Mouse (Mus musculus) midbrain, embryonic 12.5 days (tissue): ENCODE measurements around the gene Ephb1. TPM values are rescaled to one million over a fixed set of nuclear protein-coding genes. Genes with fewer than 3 reads are reported as not detected.
A peak's percentile ranks its signal among the peaks of the same experiment; 100 is the strongest.

ENCODE experiments used
- ATAC-seq: fragments of 200-750 bp; cut with Nextera tagmentation; 2 replicates; pipeline ENCODE4 v1.8.0; 2017; ENCODE audit warnings: low read depth, moderate TSS enrichment, moderate library complexity; ENCODE audit not compliant: low FRiP score
- H3K27ac ChIP-seq: fragments of 300-500 bp; sonication (generic); replicated peaks from 2 replicates; pipeline ENCODE4 v1.5.1; 2016; ENCODE audit warnings: mild to moderate bottlenecking
- H3K27me3 ChIP-seq: fragments of 300-500 bp; sonication (generic); 2 replicates; pipeline ENCODE4 v1.6.1; 2016; ENCODE audit warnings: mild to moderate bottlenecking
- H3K36me3 ChIP-seq: fragments of 300-500 bp; sonication (generic); 2 replicates; pipeline ENCODE4 v1.6.1; 2016
- H3K4me1 ChIP-seq: fragments of 300-500 bp; sonication (generic); 2 replicates; pipeline ENCODE4 v1.6.1; 2016
- H3K4me2 ChIP-seq: fragments of 300-500 bp; sonication (generic); replicated peaks from 2 replicates; pipeline ENCODE4 v1.6.1; 2016; ENCODE audit warnings: mild to moderate bottlenecking, moderate library complexity
- H3K4me3 ChIP-seq: fragments of 300-500 bp; sonication (generic); 2 replicates; pipeline ENCODE4 v1.5.1; 2016; ENCODE audit warnings: mild to moderate bottlenecking
- H3K9ac ChIP-seq: fragments of 300-500 bp; sonication (generic); replicated peaks from 2 replicates; pipeline ENCODE4 v1.6.1; 2016; ENCODE audit warnings: mild to moderate bottlenecking, moderate library complexity
- H3K9me3 ChIP-seq: fragments of 300-500 bp; sonication (generic); 2 replicates; pipeline ENCODE4 v1.6.1; 2016; ENCODE audit warnings: mild to moderate bottlenecking
- WGBS: fragments of 180-500 bp; shearing (Covaris S2); methylation state at CpG from one replicate; pipeline ENCODE4 v1.1.7; 2016; 5-methylcytosine and 5-hydroxymethylcytosine counted together
- polyA plus RNA-seq: library from polyadenylated mRNA; unstranded; fragments of >200 nt; fragmentation: Nextera tagmentation; extraction: Ambion mirVana; gene quantifications from 2 replicates; pipeline ENCODE4 v1.2.1, GENCODE M21; 2016

Ephb1 gene
- polyA plus RNA-seq, 1 experiment from 2014 or later: 29.9 TPM

GRCm38 (mm10) chr9:102069151-102069882, 285.2 kb downstream of the Ephb1 start:
- H3K4me1 ChIP-seq: peaks cover 11% of the 10 kb centered on the region
- no peak for ATAC-seq

GRCm38 (mm10) chr9:102066601-102067000, 287.9 kb downstream of the Ephb1 start:
- Histone ChIP-seq H3K9ac (no peak overlapping the region), H3K4me3 (no peak overlapping the region), H3K4me2 (no peak overlapping the region), H3K36me3 (0 out of 2 replicates have a peak, but pooled peaks cover 3% of the 10 kb centered on the region), H3K4me1 (peaks cover 11% of the 10 kb centered on the region), H3K27me3 (no peaks in the 10 kb centered on the region), H3K9me3 (no peaks in the 10 kb centered on the region), H3K27ac (no peak overlapping the region)
- no peak for ATAC-seq
- WGBS: 73% methylated on average over 10 of the region's 10 CpGs

More at GRCm38 (mm10) chr9:102069151-102069882, 285.2 kb downstream of the Ephb1 start:
- Histone ChIP-seq H3K9me3 (no peaks in the 10 kb centered on the region), H3K36me3 (0 out of 2 replicates have a peak, but pooled peaks cover 3% of the 10 kb centered on the region), H3K9ac (no peak overlapping the region), H3K27me3 (no peaks in the 10 kb centered on the region), H3K4me3 (no peak overlapping the region), H3K27ac (peak overlapping the region; percentile 20; the same call in 1 of the 2 replicates), H3K4me2 (no peak overlapping the region)
- WGBS: 57% methylated on average over 3 of the region's 3 CpGs

- no peaks in the 10 kb centered on the region for H3K9me3 ChIP-seq
- H3K4me3 ChIP-seq: no peak overlapping the region
- H3K4me1 ChIP-seq: peaks cover 19% of the 10 kb centered on the region
- peak; percentile 76 for ATAC-seq
- H3K27me3 ChIP-seq: no peaks in the 10 kb centered on the region
- peak overlapping the region; percentile 80 for H3K27ac ChIP-seq
- no peaks in the 10 kb centered on the region for H3K36me3 ChIP-seq
- no peak overlapping the region for H3K4me2 ChIP-seq
- WGBS: 15% methylated on average over 2 of the region's 2 CpGs
- no peak overlapping the region for H3K9ac ChIP-seq
Observed at GRCm38 (mm10) chr9:102045886-102046285, 308.6 kb downstream of the Ephb1 start.

GRCm38 (mm10) chr9:102045111-102045861, 309.2 kb downstream of the Ephb1 start:
- H3K4me2 ChIP-seq: no peak overlapping the region
- H3K4me3 ChIP-seq: no peak overlapping the region
- WGBS: 10% methylated on average over 8 of the region's 8 CpGs
- H3K27ac ChIP-seq: peak overlapping the region; percentile 80
- no peaks in the 10 kb centered on the region for H3K27me3 ChIP-seq
- peaks cover 19% of the 10 kb centered on the region for H3K4me1 ChIP-seq
- ATAC-seq: peak; percentile 72
- no peaks in the 10 kb centered on the region for H3K9me3 ChIP-seq
- H3K36me3 ChIP-seq: 0 out of 2 replicates have a peak, but pooled peaks cover 2% of the 10 kb centered on the region
- no peak overlapping the region for H3K9ac ChIP-seq

GRCm38 (mm10) chr9:102039011-102039733, 315.3 kb downstream of the Ephb1 start:
- H3K4me1 ChIP-seq: no peaks in the 10 kb centered on the region
- H3K36me3 ChIP-seq: 0 out of 2 replicates have a peak, but pooled peaks cover 2% of the 10 kb centered on the region
- H3K4me3 ChIP-seq: no peak overlapping the region
- H3K9ac ChIP-seq: no peak overlapping the region
- WGBS: 79% methylated on average over 6 of the region's 6 CpGs
- H3K9me3 ChIP-seq: no peaks in the 10 kb centered on the region
- no peak for ATAC-seq
- no peaks in the 10 kb centered on the region for H3K27me3 ChIP-seq
- H3K4me2 ChIP-seq: no peak overlapping the region
- no peak overlapping the region for H3K27ac ChIP-seq

- H3K4me3 ChIP-seq: no peak overlapping the region
- WGBS: 67% methylated on average over 5 of the region's 5 CpGs
- no peak for ATAC-seq
- peaks cover 9% of the 10 kb centered on the region for H3K4me1 ChIP-seq
- no peak overlapping the region for H3K9ac ChIP-seq
- no peak overlapping the region for H3K4me2 ChIP-seq
- no peaks in the 10 kb centered on the region for H3K9me3 ChIP-seq
- no peaks in the 10 kb centered on the region for H3K27me3 ChIP-seq
- H3K27ac ChIP-seq: no peak overlapping the region
- 0 out of 2 replicates have a peak, but pooled peaks cover 2% of the 10 kb centered on the region for H3K36me3 ChIP-seq
Observed at GRCm38 (mm10) chr9:102036132-102036531, 318.4 kb downstream of the Ephb1 start.

GRCm38 (mm10) chr9:102033231-102033630, 321.3 kb downstream of the Ephb1 start:
- Histone ChIP-seq H3K4me2 (no peak overlapping the region), H3K4me1 (peaks cover 14% of the 10 kb centered on the region), H3K4me3 (no peak overlapping the region), H3K27me3 (no peaks in the 10 kb centered on the region), H3K9ac (no peak overlapping the region), H3K9me3 (no peaks in the 10 kb centered on the region), H3K36me3 (no peaks in the 10 kb centered on the region), H3K27ac (no peak overlapping the region)
- WGBS: 73% methylated on average over 5 of the region's 5 CpGs
- ATAC-seq: no peak

GRCm38 (mm10) chr9:102032376-102032775, 322.1 kb downstream of the Ephb1 start:
- H3K27me3 ChIP-seq: no peaks in the 10 kb centered on the region
- WGBS: 76% methylated on average over 8 of the region's 8 CpGs
- no peak overlapping the region for H3K4me3 ChIP-seq
- H3K9ac ChIP-seq: no peak overlapping the region
- H3K4me2 ChIP-seq: no peak overlapping the region
- no peaks in the 10 kb centered on the region for H3K9me3 ChIP-seq
- H3K4me1 ChIP-seq: peaks cover 14% of the 10 kb centered on the region
- ATAC-seq: no peak
- no peaks in the 10 kb centered on the region for H3K36me3 ChIP-seq
- H3K27ac ChIP-seq: no peak overlapping the region

GRCm38 (mm10) chr9:102029661-102030060, 324.8 kb downstream of the Ephb1 start:
- H3K4me2 ChIP-seq: no peak overlapping the region
- H3K9me3 ChIP-seq: no peaks in the 10 kb centered on the region
- H3K9ac ChIP-seq: no peak overlapping the region
- H3K36me3 ChIP-seq: no peaks in the 10 kb centered on the region; the same call in 1 of the 2 replicates
- no peak for ATAC-seq
- no peak overlapping the region for H3K4me3 ChIP-seq
- H3K27me3 ChIP-seq: no peaks in the 10 kb centered on the region
- no peak overlapping the region for H3K27ac ChIP-seq
- 72% methylated on average over 7 of the region's 7 CpGs for WGBS
- H3K4me1 ChIP-seq: peaks cover 14% of the 10 kb centered on the region

GRCm38 (mm10) chr9:102026136-102026535, 328.4 kb downstream of the Ephb1 start:
- Histone ChIP-seq H3K4me2 (no peak overlapping the region), H3K36me3 (no peaks in the 10 kb centered on the region; the same call in 1 of the 2 replicates), H3K4me1 (0 out of 2 replicates have a peak, but pooled peaks cover 5% of the 10 kb centered on the region), H3K27me3 (no peaks in the 10 kb centered on the region), H3K4me3 (no peak overlapping the region), H3K9ac (no peak overlapping the region), H3K27ac (no peak overlapping the region), H3K9me3 (no peaks in the 10 kb centered on the region)
- WGBS: 82% methylated on average over 2 of the region's 2 CpGs
- ATAC-seq: no peak

GRCm38 (mm10) chr9:102025141-102025540, 329.4 kb downstream of the Ephb1 start:
- H3K4me1 ChIP-seq: 0 out of 2 replicates have a peak, but pooled peaks cover 5% of the 10 kb centered on the region
- H3K27ac ChIP-seq: no peak overlapping the region
- no peak for ATAC-seq
- H3K36me3 ChIP-seq: no peaks in the 10 kb centered on the region; the same call in 1 of the 2 replicates
- H3K4me2 ChIP-seq: no peak overlapping the region
- 87% methylated on average over 6 of the region's 6 CpGs for WGBS
- no peaks in the 10 kb centered on the region for H3K27me3 ChIP-seq
- H3K4me3 ChIP-seq: no peak overlapping the region
- peaks cover 1% of the 10 kb centered on the region; the same call in 1 of the 2 replicates for H3K9me3 ChIP-seq
- no peak overlapping the region for H3K9ac ChIP-seq
